Mouse (Mus musculus) adrenal gland, adult 18-20 months (tissue): Measurements from ENCODE around the gene Tbccd1. TPM values are rescaled to one million over a fixed set of nuclear protein-coding genes. Genes with fewer than 3 reads are reported as not detected.

ENCODE experiments used
- DNase-seq, 2 experiments: peaks; one replicate each; pipeline ENCODE4 v3.0.0; 2021 to 2022; ENCODE audit warnings: low spot score in 2 of 2
- long read RNA-seq, 2 experiments: library from polyadenylated mRNA; stranded (forward); transcript quantifications; one replicate each; pipeline ENCODE4 v2.0.0; 2021
- total RNA-seq, 2 experiments: library from RNA; stranded (reverse); gene quantifications; 1 replicate in 1 of 2; 2 replicates in 1 of 2; pipeline ENCODE4 v1.2.3; 2021

The Tbccd1 gene
- total RNA-seq = 10 to 100 TPM; 13.8 TPM
- long read RNA-seq, experiment 1, transcript Tbccd1-206 (8 exons, 2,645 nt) = major isoform, 8 of 20 reads
- long read RNA-seq, experiment 1, partial matches to known transcripts = 1 of 20 reads
- long read RNA-seq, experiment 1, other reads (novel, unspliced or antisense) = 8 of 20 reads
- long read RNA-seq, experiment 2, partial matches to known transcripts = 6 of 21 reads
- long read RNA-seq, experiment 2, other reads (novel, unspliced or antisense) = 8 of 21 reads

DNA sequence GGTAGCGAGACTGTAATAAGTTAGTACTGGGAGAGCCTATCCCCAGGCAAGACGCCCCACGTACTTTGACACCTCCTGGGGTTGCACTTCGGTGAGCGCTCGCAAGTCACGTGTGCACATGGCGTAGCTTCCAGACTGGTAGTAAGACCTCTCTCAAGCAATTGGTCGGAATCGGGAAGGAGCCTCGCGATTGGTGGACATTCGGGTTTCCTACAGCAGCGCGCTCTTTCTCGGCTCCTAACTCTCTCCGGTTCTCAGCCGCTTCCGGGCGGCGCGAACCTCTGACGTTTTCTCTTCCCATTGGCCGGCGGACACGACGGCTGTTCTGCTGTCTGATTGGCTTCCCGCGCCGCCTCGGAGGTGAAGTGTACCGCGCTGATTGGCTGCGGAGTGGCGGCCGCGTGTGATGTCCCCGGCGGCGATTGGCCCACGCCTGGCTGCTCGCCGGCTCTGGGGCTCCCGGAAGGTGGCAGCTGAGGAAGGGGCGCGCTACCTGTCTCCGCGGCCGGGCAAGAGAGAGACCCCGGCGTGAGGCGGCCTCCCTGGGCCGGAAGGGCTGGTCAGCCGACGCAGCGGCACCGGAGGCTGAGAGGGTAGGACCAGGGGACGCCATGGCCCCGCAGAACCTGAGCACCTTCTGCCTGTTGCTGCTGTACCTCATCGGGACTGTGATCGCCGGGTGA is at the start of gene Tbccd1, which contains the start of gene Dnajb11:
TSS of gene Tbccd1 (minus strand) at position 239 of the 683 bp plus-strand sequence.
TSS of gene Dnajb11 (plus strand) at position 415 of the 683 bp plus-strand sequence.
- DNase-seq = peak; percentile 97 to 98

DNA sequence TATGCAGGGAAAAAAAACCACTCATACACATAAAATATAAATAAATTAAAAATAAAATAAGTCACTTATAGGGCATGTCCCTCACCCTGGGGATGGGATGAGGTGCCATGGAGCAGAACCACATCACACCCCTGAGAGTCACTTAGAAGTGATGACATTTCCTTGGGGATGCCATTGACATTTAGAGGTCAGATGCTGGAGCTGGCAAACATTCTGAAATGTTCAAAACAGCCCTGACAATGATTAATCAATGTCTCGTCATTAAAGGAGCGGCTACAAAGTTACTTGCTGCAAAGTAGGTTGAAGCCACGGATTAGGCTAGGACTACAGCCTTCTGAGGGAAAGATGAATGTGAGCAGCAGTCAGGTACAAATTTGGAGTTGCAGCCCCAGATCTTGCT is 43.9 kb upstream of the Tbccd1 start:
- no peak for DNase-seq

DNA sequence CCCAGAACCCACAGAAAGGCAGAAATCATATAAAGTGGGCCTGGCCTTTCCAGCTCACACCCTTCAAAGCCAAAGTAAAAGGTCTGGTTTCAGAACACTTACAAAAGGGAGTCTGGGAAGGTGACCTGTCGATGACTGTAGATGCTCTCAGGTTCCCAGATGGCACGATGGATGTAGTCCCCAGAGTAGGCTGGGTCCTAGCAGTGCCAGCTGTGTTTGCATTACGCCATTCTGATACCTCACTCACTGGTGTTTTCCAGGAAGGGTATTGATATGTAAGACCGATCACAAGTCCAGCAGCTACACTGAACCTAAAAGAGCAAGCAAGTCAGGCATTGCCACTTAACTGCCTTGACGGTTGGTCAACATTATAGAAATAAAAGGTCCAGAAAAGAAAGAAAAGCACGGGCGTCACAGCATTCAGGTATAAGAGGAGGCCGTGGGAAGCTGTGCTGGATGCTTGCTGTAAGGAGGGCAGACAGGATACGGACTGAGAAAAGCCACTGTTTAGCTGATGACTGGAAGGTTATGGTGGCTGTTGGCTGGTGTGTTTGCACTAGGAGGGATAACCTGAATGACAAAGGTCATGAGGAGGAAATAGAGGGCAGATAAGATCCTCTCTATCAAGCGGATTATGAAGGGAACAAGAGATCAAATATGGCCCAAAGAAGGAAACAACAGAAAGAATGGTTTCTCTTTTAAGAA is 42.5 kb upstream of the Tbccd1 start:
- DNase-seq = no peak

DNA sequence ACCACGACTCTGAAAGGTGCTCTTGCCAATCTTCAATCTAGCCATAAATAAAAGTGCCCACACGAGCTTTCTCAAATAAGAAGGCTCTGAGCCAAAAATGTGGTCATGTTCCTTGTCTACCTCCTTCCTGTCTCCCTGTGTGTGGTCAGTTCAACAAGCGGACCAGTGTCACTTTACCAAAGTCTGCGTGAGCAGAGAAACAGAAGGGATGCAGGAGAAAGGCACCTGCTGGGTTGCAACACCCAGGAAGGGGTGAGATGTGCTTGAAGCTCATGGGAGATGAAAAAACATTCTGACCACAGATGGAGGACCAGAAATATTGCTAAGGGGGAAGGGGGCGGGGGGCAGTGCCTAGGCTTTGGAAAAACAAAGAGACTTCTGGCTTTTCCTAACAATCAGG is 41.9 kb upstream of the Tbccd1 start:
- no peak for DNase-seq

DNA sequence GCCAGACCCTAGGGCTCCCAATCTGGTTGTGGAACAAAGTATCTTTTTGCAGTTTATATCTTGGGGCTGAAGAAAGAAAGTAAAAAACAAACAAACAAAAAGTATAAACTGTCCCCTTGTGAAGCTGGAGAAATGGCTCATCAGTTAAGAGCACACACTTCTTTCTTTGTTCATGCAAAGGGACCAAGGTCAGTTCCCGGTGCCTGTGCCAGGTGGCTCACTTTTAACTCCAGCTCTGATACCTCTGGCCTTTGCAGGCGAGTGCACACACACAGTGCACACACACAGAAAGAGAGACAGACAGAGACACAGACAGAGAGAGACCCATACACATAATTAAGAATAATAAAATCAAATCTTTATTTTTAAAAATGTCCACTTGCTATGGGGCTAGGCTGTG is 39.1 kb upstream of the Tbccd1 start:
- DNase-seq = no peak

DNA sequence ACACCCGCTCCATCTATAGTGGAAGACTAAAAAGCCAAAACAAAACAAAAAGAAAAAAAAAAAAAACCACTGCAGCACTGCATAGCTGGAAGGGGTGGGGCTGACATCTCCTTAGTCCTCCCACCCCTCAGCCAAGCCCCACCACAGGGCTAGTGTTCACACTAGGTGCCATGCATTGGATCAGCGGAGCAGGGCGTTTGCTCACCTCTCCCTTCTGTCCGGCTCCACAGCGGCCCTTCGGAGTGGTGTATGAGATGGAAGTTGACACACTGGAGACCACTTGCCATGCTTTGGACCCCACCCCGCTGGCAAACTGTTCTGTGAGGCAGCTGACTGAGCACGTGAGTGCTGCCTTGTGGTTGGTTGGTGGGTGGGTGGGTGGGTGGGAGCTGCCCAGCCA is 36.6 kb upstream of the Tbccd1 start:
- DNase-seq = no peak

DNA sequence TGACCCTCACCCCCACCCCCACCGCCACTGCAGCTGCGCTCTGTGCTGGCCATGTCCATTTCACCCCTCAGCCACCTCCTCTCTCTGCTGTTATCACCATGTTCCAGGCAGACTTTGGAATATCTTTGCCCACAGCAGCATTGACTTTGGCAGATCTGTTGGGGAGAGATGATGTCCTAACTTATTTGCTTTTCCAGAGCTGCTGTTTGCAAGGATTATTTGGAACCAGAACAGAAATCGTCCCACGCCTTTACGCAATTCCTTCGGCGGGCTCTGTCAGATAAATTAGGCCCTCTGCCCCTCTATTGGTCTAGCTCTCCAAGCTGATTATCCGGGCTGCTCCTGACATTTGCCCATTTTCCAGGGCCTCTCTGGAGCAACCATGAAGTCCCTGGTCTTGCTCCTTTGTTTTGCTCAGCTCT is 34.3 kb upstream of the Tbccd1 start:
- no peak for DNase-seq

DNA sequence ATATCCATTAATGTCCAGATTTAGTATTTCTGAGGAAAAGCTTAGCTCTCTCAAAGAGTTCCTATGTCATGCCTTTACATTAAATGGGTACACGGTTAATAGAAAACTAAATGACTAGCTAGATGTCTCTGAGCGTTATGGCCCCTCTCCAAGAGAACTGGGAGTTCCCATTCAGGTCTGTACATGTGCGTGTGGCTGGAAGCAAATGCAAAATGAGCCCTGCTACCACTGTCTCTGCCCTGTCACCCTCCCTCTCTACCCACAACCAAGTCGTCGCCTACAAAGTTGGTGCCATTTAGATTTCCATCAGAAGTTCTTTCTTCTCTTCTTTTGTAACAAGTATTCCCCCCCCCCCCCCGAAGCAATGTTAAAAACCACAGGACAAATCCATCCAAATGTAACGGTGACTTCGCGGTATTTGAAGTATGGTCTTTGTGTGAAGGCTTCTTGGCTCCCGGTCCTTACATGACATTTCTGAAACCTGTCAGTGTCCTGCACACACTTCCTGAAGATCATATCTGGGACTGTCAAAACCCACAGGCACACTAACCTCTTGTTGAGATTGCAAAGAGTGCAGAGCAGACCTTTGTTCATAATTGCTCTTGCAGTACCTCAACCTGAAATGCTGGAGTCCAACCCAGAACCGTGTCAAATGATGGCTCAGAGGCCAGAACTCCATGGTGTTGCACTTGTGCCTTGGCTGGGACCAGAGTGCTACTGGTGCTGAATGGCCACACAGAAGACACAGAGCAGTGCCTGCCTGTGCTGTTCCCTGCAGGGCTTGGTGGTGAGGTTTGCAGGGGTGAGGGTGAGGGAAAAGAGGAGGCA is 33.4 kb upstream of the Tbccd1 start, which contains the start of gene Ahsg:
TSS of gene Ahsg (plus strand) at position 595 of the 828 bp plus-strand sequence.
- no peak for DNase-seq

DNA sequence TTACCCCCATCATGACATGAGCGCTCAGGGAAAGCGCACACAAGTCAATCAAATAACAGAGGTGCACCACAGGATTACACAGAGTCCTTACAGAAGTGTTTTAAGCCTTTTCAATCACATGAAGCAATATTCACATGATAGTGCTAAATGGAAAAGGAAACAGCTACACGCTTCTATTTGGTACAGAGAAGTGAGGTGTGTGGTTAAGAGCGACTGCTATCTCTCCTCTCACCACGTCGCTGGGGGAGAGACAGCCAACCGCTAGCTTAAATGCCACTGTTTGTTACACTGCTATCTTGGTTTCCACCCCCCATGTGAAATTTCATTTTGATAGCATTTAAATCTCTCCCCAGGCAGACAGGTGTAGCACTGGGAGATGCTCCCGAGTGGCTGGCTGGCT is 32.2 kb upstream of the Tbccd1 start:
- DNase-seq = no peak

DNA sequence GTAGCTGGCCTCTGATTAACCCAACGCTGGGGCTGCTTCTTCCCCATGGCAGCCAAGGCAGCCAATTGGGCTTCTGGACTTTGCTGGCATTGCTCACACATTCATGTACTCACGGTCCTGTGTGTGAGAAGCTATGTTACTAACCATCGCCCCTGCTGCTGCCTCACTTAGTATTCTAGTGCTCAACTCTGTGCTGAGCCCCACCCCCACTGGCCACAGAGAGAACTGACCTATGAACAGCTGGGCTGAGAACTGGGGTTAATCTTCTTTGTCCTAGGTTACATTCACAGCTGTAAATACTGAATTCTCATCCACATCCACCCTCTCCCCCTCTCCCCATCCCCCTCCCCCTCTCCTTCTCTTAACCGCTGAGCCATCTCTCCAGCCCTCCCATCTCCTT is 31.4 kb upstream of the Tbccd1 start:
- no peak for DNase-seq

DNA sequence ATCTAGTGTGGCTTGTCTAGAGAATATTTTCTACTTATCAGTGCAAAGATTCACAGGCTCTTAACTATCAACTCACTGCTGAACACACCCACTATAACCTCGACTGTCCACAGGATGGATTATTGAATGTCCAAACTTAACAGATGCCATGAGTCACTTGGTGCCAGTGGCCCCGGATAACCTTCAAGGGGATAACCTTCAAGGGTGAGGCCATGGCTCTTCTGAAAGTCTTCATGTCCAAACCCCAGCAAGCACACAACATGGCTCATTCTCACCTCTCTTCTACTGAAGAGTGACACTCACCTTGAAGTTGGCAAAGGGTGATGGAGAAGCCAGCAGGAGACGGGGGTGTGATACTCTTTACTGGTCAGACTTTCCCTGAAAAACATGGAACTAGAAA is 29.3 kb upstream of the Tbccd1 start:
- peak in 1 of 2 experiments; percentile 27 for DNase-seq

DNA sequence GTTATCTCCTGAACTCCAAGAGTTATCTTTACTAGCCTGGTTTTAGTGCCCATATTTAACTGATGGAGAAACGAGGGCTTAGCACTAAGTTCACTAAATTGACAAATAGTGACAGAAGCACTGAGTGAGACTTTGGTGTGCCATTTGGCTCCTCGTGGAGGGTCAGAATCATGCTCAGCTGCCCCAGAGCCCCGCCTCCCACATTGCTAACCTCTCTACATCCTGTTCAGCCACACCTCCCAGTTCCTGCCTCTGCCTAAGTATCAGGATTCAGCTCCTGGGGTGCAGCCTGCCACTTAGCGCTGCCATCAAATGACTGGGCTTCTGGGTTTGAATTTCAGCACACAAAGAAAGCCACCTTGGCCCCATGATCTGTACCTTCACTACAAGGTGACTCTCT is 27.9 kb upstream of the Tbccd1 start:
- no peak for DNase-seq

DNA sequence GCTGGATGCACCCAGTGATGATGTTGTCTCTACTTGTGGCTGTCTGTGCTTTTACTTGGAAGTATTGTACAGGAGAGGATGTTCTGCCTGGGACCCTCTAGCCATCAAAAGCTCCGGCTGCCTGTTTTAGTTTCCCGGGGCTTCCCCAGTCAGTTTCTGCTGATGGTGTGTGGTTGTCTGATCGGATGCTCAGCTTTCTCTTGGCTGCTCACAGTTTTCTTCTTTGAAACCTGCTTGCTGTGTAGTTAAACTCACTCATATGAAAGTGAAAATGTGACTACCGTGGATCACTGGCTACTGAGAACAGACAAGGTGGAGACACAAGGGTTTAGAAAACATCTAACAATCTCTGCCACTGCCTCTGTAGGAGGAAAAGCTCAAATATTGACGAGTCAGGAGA is 26.0 kb upstream of the Tbccd1 start:
- DNase-seq = no peak

DNA sequence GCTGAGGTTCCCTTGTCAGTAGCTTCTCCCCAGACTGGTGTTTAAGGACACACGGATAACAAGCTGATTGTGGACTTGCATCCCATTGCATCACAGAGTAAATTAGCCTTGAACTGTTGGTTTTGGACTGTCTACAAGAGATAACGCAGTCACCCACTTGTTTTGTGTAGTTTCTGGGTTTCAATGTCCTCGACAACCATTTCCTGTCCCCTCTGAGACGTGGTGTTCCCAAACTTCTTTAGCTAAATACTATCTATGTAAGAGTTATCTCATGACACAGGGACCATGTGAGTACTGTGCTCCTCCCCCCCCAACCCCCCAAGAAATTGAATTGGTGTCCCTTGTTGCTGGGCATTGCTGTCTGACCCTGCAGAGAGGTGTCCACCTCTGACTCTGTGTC is 24.0 kb upstream of the Tbccd1 start:
- DNase-seq = peak in 1 of 2 experiments; percentile 35

DNA sequence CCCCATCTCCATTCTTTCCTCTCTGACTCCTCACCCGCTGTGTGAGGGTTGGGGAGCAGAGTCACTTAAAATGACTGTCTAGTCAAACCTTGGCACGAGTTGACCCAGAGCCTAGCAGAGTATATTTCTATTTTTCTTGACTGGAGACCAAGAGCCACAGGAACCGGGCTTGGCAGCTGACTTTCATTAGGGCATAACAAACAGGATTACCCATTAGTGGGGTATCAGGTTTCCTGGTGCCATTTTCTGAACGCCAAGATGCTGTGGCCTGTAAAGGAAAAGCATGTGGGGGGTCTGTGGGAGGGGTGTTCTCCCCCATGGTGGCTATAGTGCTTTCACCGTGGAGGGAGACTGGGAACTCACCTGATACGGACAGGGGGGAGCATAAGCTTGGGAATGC is 23.4 kb upstream of the Tbccd1 start:
- DNase-seq = no peak

DNA sequence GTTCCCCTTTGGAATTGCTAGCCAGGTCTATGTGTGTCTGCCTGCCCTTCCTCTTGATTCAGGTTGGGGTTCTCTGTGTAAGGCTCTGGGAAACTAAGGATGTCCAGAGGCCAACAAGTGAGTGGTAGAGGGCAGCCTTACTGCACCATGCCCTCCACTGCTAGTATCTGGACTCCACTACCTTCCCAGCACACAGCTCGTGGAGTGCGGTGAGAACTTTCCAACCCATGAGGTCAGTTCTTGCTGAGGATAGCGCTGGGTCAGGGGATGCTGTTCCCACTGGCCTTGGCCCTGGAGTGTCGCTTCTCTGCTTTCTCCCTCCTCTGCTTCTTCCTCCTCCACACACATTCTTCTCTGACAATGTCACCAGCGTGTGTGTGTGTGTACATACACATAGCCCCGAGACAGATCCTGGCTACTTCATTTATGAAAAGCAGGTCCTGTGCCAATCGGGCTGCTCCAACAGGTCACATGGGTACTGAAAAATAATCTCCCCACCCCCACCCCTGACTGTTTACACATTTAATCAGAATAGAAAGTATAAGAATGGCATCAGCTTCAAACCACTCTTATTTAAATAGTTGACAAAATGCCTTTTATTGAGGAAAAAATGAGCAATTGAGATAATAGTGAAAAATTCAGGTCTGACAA is 22.6 kb upstream of the Tbccd1 start:
- DNase-seq = no peak

DNA sequence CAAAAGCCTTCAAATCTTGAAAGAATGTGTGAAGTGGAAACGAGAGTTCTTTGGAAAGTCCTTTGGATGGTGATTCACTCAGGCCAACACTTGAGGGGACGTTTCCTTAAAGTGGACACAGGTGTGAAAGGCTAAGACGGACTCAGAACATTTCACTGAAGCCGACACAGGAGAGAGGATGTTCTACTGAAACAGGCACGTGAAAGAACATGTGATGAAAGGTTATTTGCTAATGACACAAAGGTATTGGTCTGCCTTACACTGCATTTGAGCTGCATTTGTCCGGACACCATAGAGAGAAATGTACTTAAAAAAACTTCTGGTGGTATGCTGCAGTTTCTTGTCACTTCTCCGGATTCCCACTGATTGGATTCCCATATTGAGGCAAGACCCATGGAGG is 21.2 kb upstream of the Tbccd1 start:
- DNase-seq = no peak

DNA sequence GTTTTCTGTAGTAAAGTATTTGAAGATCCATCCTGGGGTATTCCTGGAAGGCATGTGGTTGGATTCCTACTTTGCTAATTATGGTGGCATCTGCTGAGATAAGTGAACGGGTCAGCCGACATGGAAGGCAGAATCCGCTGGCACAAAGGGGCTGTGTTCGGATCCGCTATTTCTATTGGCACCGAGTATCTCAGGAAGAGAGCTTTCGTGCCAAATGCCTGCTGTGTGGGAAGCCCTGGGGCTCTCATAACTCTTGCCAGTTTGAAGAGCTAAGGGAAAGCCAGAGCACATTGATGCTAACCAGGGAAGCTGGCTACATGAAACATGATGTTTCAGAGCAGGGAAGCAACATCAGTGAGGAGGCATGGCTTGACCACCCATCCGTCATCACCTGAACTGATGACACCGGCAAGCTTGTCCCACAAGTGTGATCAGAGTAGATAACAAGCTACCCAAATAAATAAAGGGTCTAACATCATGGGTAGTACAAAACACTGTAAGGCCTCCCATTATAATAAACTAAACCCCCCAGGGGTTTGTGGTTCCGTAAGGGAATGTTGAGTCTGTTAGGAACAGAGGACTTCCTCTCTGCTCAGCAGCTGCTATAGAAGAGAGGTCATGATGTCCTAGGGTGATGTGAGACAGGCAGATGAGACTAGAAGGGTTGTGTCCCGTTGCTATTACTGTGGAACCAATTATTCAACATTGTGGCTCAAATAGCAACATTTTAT is 20.4 kb upstream of the Tbccd1 start:
- DNase-seq = no peak

DNA sequence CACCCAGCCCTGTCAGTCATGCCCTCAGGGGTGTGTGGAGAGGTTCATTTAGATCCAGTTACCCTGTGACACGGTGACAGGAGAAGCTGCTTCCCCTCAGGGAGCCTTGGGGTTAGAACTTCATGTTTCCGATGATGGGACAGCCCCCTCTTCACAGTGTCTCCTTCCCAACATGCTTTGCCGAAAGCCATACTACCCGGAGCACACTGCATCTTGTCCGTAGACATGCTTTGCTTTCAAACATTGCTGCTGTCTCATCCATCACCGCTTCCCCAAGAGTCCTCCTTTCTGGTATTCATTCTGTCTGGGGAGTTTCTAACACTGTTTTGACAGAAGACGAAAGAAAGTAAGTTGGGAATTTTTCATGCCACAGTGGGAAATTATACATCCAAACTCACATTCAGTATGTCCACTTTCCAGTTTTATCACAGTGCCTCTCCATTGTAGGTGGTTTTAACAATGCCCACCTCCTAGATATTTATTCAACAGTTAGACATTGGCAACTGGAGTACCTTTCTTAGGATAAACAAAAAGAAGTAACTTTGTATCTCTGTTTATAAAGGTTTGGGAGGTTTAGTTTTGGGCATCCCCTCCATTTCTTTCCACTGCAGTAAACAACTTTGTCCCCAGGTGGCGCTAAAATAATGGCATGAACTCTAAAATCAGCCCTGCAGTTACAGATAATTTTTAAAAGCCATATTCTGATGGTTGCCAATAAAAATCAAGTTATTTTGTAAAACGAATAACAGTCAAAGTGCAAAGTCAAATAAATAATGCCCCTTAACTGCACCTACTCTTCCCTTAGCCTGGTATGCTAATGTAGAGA is 19.0 kb upstream of the Tbccd1 start:
- DNase-seq = peak; percentile 37 to 38
